Mouse (Mus musculus) thymus, adult 2 months (tissue): ENCODE measurements around the gene 2810004N23Rik. TPM values are rescaled to one million over a fixed set of nuclear protein-coding genes. Genes with fewer than 3 reads are reported as not detected.

Experiments used
- DNase-seq: peaks from one replicate; pipeline ENCODE4 v3.0.0; 2021
- H3K27ac ChIP-seq: fragments of 200-500 bp; 2 replicates; pipeline ENCODE4 v1.5.1; 2012; ENCODE audit warnings: low read length, control low read depth; ENCODE audit not compliant: control insufficient read depth, insufficient read depth
- H3K27me3 ChIP-seq: fragments of 200-500 bp; 2 replicates; pipeline ENCODE4 v1.6.1; 2012; ENCODE audit warnings: mild to moderate bottlenecking, low read length, moderate library complexity, mixed read lengths; ENCODE audit not compliant: control insufficient read depth, insufficient read depth
- H3K36me3 ChIP-seq: fragments of 200-500 bp; 2 replicates; pipeline ENCODE4 v1.6.1; 2012; ENCODE audit warnings: mild to moderate bottlenecking, low read length, moderate library complexity; ENCODE audit not compliant: control insufficient read depth, insufficient read depth
- H3K4me1 ChIP-seq: fragments of 200-500 bp; replicated peaks from 2 replicates; pipeline ENCODE4 v1.6.1; 2012; ENCODE audit warnings: low read length; ENCODE audit not compliant: control insufficient read depth, insufficient read depth
- H3K4me3 ChIP-seq: fragments of 200-500 bp; 2 replicates; pipeline ENCODE4 v1.5.1; 2012; ENCODE audit warnings: mild to moderate bottlenecking, low read length, control low read depth, moderate library complexity; ENCODE audit not compliant: control insufficient read depth, insufficient read depth
- CTCF ChIP-seq: fragments of 200-500 bp; IDR thresholded peaks from 2 replicates; pipeline ENCODE4 v1.5.1; 2012; ENCODE audit warnings: mild to moderate bottlenecking, control low read depth, low read length, moderate library complexity, borderline replicate concordance; ENCODE audit not compliant: control insufficient read depth, poor library complexity, insufficient read depth; ENCODE audit errors: extremely low read depth
- POLR2A ChIP-seq: fragments of 200-500 bp; IDR thresholded peaks from 2 replicates; pipeline ENCODE4 v1.6.1; 2012; ENCODE audit warnings: mild to moderate bottlenecking, low read length, control low read depth, moderate library complexity; ENCODE audit not compliant: control insufficient read depth, poor library complexity, insufficient read depth; ENCODE audit errors: extremely low read depth
- WGBS: fragments of 180-500 bp; shearing (Covaris S2); methylation state at CpG from one replicate; pipeline ENCODE4 v1.1.7; 2018; 5-methylcytosine and 5-hydroxymethylcytosine counted together
- polyA plus RNA-seq: library from polyadenylated mRNA; depleted of rRNA; stranded (reverse); fragments of >200 nt; gene quantifications from 2 replicates; pipeline ENCODE4 v1.2.3, GENCODE M21; 2012

2810004N23Rik gene
- polyA plus RNA-seq, 1 experiment: 18.7 TPM

DNA sequence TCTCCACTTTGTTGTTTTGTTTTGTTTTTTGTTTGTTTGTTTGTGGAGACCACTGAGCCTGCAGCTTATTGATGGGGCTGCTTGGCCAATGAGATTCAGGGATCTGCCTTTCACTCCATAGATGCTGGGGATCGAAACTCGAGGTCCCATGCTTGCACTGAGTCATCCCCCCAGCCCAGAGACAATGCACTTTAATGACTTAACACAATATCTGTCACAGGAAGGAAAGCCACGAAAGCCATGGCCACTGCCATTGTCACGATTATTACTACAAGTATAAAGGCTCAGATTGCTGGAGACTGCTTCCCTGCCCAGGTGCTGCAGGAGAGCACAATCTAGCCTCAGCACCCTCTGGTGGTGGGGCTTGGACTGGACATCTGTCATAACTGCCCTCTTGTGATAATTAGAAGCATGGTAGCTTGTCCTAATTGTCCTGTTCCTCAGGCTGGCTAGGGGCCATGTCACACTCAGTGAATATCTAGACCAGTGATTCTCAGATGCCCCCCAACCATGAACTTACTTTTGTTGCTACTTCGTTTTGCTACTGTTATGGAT lies 52.8 kb downstream of the 2810004N23Rik start:
- TF ChIP-seq CTCF (no peak), POLR2A (no peak)
- H3K4me3 ChIP-seq: no peak overlapping the region
- no peak overlapping the region for H3K27ac ChIP-seq
- H3K36me3 ChIP-seq: no peaks in the 10 kb centered on the region
- DNase-seq: peak; percentile 7
- 32% methylated on average over 5 of the region's 5 CpGs for WGBS
- no peaks in the 10 kb centered on the region for H3K27me3 ChIP-seq
- H3K4me1 ChIP-seq: no peaks in the 10 kb centered on the region

DNA sequence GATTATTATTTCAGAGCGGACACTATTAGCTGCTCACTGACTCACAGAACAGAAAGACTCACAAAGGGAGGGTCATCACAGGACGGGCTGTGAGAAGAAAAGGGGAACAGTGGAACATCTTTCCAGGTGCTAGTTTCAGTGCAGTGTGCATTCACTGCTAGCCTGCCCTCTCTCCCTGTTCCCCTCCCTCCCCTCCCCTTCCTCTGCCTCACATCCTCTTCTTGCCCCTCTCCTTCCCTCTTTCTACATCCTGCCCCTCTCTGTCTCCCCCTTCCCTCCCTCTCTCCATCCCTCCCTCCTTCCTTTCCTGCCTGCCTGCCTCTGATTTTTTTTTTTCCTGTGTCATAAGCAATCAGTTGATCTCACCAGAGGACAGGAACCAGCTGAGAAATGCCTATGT lies 53.5 kb downstream of the 2810004N23Rik start:
- TF ChIP-seq POLR2A (no peak), CTCF (no peak)
- Histone ChIP-seq H3K27ac (no peak overlapping the region), H3K4me1 (no peaks in the 10 kb centered on the region), H3K27me3 (no peaks in the 10 kb centered on the region), H3K36me3 (no peaks in the 10 kb centered on the region), H3K4me3 (no peak overlapping the region)
- no peak for DNase-seq
- 43% methylated on average over 2 of the region's 2 CpGs for WGBS

DNA sequence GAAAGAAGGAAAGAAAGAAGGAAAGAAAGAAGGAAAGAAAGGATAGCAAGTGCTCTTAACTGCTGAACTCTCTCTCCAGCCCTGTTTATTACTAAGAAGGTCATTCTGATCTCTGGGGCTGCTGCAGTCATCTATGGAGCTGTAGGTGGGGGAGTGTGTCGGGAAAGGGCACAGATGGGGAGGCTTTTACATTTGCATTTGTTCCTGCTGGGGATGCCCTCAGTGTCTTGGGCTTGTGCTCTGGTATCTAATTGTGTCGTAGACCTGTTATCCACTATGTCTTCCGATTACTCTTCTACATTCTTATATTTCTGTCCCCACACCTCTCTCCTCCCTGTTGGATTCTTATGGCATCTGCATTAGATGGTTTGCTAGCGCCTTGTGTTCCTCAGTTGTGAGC lies 56.9 kb downstream of the 2810004N23Rik start:
- Histone ChIP-seq H3K36me3 (no peaks in the 10 kb centered on the region), H3K4me3 (no peak overlapping the region), H3K27me3 (no peaks in the 10 kb centered on the region), H3K4me1 (no peaks in the 10 kb centered on the region), H3K27ac (no peak overlapping the region)
- WGBS: 93% methylated on average over 4 of the region's 4 CpGs
- TF ChIP-seq CTCF: no peak
- TF ChIP-seq POLR2A: no peak
- DNase-seq: no peak

DNA sequence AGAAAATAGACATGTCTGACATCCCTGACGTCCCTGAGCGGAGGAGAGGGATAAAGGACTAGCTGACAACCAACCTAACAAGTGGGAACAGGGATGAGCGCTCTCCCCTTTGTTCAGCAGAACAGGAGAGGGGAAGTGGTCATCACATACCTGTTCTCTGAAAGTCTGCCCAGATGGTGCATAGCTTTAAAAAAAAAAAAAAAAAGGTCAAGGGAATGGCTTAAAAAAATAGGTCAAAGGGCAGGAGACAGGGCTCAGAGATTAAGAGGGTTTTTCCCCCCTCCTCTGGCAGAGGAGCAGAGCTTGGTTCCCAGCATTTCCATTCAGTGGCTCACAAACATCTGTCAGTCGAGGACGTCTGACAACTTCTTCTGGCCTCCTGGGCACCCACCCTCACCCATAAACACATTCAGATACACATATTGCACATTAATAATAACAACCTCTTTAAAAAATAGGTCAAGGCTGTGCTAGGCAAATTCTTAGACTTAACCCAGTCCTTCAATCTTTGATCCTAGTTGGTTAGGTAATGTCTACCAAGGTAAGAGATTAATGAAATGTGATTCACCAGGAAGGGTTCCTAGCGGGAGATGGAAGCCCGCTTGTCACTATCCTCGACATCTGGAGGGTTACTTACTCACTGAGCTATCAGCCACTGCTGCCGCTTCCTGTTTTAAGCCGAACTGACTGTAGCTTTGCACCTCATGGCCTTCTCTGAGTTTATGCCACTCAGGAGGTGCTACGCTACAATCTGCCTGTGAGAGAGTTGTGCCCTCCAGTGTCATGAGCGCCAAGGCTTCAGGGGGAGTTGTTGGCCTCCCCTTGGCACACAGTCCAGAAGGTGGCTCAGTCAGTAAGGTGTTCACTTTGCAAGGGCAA lies 58.9 kb downstream of the 2810004N23Rik start:
- H3K4me1 ChIP-seq: no peaks in the 10 kb centered on the region
- no peaks in the 10 kb centered on the region for H3K27me3 ChIP-seq
- no peak for DNase-seq
- no peak overlapping the region for H3K27ac ChIP-seq
- no peak overlapping the region for H3K4me3 ChIP-seq
- no peaks in the 10 kb centered on the region for H3K36me3 ChIP-seq
- 50% methylated on average over 12 of the region's 12 CpGs for WGBS
- TF ChIP-seq POLR2A: no peak
- TF ChIP-seq CTCF: no peak

DNA sequence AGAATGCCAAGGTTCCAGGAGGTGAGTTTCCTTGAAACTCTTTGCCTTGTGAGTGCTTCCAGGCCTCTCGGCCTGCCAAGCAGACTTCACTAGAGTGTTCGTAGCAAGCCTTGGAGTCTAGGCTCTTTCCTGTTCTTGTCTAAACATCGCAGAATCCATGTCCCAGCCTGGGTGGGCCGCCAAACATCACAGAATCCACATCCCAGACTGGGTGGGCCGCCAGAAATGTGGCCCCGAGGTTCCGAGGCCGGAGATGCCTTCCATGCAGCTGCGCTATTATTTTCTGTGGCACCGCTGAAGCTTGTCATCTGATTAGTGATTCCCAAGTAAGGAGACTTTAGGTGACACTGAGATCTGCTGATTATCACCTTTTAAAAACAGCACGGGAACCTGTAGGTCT lies 62.4 kb downstream of the 2810004N23Rik start:
- 50% methylated on average over 11 of the region's 11 CpGs for WGBS
- Histone ChIP-seq H3K27me3 (no peaks in the 10 kb centered on the region; the same call in 1 of the 2 replicates), H3K36me3 (no peaks in the 10 kb centered on the region), H3K4me3 (no peak overlapping the region), H3K27ac (no peak overlapping the region), H3K4me1 (no peaks in the 10 kb centered on the region)
- TF ChIP-seq CTCF (no peak), POLR2A (no peak)
- no peak for DNase-seq

DNA sequence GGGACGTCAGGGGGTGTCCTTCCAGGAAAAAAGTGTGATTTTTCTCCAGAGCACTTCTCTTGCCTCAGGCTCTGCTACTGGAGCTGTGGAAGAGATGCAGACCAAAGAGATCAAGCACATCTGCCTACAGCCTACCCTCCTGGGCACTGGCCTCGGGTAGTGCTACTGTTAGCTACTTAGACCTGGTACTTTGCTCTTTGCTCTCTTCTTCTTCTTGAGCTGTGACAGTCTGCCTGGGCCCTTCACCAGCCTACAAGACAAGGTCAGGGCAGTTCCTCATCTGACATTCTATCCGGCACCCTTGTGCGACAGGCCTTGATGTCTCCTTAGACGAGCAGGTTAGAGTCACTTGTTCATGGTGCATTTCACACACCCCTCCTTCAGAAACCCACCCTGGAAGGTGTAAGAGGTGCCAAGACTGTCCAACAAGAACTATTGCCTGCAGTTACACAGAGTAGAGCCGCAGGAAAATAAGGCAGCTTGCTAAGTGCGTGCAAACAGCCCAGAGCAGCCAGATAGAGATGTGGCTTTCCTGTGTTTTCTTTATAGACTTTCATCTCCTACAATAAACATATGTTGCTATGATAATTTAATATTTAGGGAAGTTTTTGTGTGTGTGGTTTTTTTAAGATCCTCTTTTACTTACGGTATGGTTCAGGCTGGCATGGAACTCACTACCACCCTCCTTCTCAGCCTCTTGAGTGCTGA lies 67.0 kb downstream of the 2810004N23Rik start:
- H3K27me3 ChIP-seq: peaks cover 16% of the 10 kb centered on the region
- 48% methylated on average over 8 of the region's 8 CpGs for WGBS
- H3K27ac ChIP-seq: no peak overlapping the region
- no peaks in the 10 kb centered on the region for H3K36me3 ChIP-seq
- H3K4me1 ChIP-seq: peaks cover 21% of the 10 kb centered on the region
- DNase-seq: no peak
- TF ChIP-seq CTCF: no peak
- no peak for TF ChIP-seq POLR2A
- no peak overlapping the region for H3K4me3 ChIP-seq
